Mouse (Mus musculus) heart, adult 11 months (tissue): ENCODE data around the gene Prap1.

ENCODE experiments used
- DNase-seq: peaks from one replicate; pipeline ENCODE4 v3.0.0; 2022

Gene Prap1

DNA sequence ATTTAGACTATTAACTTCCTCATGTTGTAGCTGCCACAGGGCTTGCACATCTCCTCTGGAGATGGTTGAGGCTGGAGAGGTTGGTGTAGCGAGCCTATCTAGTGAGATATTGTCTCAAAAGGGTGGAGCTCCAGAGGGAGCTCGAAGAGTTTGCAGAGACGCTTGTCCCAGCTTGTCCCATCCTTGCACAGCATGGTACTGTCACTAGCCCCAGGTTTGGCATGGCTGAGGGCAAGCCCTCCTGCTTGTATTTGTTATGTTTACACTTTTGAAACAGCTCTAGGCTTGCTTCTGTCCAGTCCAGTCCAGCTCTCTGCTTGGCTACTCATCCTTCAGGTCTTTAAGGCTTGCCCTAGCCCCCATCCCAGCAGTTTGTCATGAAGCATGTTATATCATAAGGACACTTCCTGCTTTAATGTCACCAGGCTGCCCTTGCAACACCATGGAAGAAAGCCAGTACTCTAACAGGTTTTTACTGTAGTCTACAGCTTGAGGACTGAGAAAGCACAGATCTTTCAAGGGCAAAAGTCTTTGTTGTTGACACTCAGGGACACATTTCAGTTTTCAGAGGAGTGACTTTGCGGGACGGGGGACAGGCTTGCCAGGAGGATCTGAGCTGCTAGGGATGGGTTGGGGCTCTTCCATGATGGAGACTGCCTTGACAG lies 42.0 kb downstream of the Prap1 start:
- no peak for DNase-seq

DNA sequence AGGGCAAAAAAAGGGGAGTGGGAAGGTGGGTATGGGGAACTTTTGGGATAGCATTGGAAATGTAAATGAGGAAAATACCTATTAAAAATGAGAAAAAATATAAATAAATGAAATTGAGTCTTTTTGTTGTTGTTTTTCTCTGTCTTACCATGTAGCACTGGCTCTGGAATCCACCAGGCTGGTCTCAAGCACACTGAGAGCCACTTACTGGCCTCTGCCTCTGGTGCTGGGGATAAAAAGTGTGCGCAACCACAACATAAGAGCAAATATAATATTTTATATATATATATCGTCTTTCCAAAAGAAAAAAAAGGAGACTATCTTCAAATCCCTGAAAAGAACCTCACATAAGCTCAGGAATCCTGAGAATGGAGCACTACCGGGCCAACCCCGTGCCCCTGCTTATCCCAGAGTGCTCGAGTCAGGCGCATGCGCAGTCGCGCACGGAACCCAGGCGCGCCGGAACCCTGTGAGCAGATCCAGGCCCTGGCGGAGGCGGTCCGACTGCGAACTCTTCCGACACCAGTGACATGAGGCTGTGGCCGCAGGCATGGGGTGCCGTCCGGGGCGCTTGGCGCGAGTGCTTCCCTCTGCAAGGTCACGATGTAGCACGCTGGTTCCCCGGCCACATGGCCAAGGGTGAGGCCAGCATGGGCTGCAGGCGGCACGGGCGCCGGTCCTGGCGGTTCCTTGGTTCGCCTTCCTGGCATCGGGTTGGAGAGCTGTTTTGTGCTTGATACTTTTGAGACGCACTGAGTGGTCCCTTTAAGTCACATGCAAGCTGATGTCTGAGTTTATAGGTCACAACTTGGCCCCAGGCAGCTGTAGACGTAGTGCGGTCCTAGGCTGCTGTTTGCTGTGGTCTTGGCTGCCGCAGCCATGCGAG lies 44.2 kb downstream of the Prap1 start, which contains the start of gene Mtg1:
Gene Mtg1 (plus strand): TSS at position 430 of the 886 bp plus-strand sequence.
- DNase-seq, result peak; percentile 99

DNA sequence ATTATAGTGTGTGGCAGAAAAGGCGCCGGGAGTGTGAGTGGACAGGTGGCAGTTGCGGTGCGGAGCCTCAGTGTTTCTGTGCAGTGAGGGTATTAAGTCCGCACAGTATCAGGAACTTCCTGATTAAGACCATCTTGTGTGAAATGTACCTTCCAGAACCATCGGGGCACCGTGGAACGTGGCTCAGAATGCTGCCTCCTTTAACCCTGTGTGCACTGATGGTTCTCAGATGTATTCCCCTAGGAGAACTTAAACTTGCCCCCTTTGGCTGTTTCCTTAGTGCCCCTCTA lies 44.8 kb downstream of the Prap1 start:
- DNase-seq, result no peak

DNA sequence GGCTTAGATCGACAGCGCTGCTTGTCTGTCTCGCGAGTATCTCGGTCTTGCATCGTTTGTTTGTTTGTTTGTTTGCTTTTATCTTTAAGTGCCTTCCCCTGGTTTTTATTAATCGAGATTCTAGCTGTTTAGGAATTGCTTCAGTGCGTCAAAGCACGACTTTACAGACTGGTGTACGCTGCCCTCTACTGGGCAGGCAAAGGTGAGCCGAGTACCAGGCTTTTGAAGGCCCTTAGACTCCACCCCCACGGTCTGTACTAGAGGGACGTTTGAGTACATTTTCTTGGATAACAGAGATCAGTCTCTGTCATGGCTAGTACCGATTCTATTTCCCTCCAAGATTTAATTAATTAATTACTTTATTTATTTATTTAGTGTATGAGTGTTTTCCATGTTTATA lies 48.2 kb downstream of the Prap1 start:
- DNase-seq, result peak; percentile 94

- peak; percentile 65 for DNase-seq
These were observed 51.4 kb downstream of the Prap1 start for GRCm38 (mm10) chr7:140144550-140144949.
